Mouse (Mus musculus) heart, adult 2 months (tissue): Measurements from ENCODE around the gene Lrrfip1.

Experiments
- CTCF ChIP-seq: fragments of 200-600 bp; IDR thresholded peaks from 2 replicates; pipeline ENCODE4 v1.8.1; 2022; ENCODE audit warnings: antibody characterized with exemption, mild to moderate bottlenecking, moderate library complexity
- EP300 ChIP-seq: fragments of 200-500 bp; IDR thresholded peaks from 2 replicates; pipeline ENCODE4 v1.6.1; 2011; ENCODE audit warnings: low read depth, low read length, control low read depth; ENCODE audit not compliant: insufficient read depth

DNA sequence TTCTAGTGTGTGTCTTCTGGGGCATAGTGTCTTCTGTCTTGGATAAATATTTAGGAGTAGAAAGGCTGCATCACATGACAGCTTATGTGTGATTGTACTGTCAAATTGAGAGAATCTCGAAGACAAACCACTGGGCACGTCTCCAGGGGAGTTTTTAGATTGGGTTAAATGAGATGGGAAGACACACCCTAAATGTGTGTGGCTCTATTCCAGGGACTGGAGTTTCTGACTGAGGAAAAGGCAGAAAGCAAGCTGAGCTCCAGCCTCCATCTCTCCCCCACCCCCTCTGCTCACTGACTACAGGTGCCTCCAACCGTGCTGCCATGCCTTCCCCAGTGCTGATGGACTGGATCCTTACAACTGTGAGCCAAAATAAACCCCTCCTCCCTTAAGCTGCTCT lies 17.2 kb upstream of the Lrrfip1 start:
- TF ChIP-seq CTCF (no peak), EP300 (no peak)
